Mouse (Mus musculus): Measurements from ENCODE around the gene Cnn2. TPM values are rescaled to one million over a fixed set of nuclear protein-coding genes. Genes with fewer than 3 reads are reported as not detected.

Gene Cnn2
- polyA plus RNA-seq, 1 experiment = 642 TPM

DNA sequence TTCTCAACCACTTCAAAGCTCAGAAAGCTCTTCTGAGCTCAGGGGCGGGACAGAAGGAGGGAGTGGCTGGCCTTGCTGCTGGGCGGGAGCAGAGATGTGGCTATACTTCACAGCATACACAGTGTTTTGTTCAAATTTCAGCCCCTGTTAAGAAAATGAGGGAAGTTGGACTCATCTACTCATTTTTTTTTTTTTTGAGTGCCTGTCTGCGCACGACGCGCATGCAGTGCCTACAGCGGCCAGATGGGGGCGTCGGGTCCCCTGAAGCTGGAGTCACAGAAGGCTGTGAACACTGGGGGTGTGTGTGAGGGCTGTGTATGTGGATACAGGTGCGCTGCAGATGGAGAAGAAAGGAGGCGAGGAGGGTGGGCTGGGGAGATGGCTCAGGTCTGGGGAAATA, 1.4 kb upstream of the Cnn2 start:
- TF ChIP-seq CTCF (IDR thresholded peaks at IDR 0.05; ENCODE audit: borderline replicate concordance, insufficient read depth, low read length) (peak; percentile 70), POLR2A (IDR thresholded peaks at IDR 0.05; ENCODE audit: low read depth, low read length) (peak; percentile 25)
- H3K4me1 ChIP-seq (ENCODE audit: control insufficient read depth, insufficient read depth, low read length) = peaks cover 2% of the 10 kb centered on the region; the same call in 1 of the 2 replicates
- H3K4me3 ChIP-seq (ENCODE audit: insufficient read depth, low read length) = no peak overlapping the region
- peak overlapping the region; percentile 99 for H3K27ac ChIP-seq (ENCODE audit: insufficient read depth, low read length)

DNA sequence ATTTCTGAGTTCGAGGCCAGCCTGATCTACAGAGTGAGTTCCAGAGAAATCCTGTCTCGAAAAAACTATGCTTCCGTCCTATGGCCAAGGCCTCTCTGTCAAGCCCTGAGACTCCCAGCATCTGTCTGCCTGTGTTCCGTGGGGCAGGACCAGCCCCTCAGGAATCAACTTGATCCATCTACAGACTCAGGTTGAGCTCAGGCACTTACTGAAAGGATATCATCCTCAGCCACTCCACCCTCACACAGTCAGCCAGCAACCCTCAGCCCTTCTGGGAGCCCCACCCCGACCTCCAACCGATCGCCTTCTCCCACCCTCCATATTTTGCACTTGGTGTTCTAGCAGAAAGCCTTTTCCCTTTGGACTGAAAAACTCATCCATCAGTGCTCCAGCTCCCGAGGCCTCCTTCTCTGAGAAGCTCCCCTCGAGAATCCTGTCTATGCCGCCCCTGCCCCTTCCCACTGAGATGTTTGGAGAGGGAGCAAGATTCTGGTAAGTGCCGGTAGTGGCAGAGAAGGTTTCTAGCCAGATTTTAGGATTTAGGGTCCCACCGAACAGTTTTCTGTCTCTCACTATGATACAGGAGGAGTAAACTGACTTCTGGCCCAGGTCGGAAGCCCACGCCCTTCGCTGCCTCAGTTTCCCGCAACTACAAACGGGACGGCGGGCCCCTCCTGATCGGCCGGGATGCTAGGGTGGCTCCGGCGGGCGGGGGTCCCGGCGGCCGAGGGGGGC, 446 bp upstream of the Cnn2 start:
- Histone ChIP-seq H3K4me3 (ENCODE audit: insufficient read depth, low read length) (peak overlapping the region; percentile 71), H3K4me1 (ENCODE audit: control insufficient read depth, insufficient read depth, low read length) (0 out of 2 replicates have a peak, but pooled peaks cover 2% of the 10 kb centered on the region)

GRCm38 (mm10) chr10:79989272-79989786, 945 bp downstream of the Cnn2 start:
- 0 out of 2 replicates have a peak, but pooled peaks cover 2% of the 10 kb centered on the region for H3K4me1 ChIP-seq (ENCODE audit: control insufficient read depth, insufficient read depth, low read length)
- peak overlapping the region; percentile 99 for H3K27ac ChIP-seq (ENCODE audit: insufficient read depth, low read length)
- peak overlapping the region; percentile 71 for H3K4me3 ChIP-seq (ENCODE audit: insufficient read depth, low read length)
- TF ChIP-seq CTCF (IDR thresholded peaks at IDR 0.05; ENCODE audit: borderline replicate concordance, insufficient read depth, low read length) = no peak
- TF ChIP-seq POLR2A (IDR thresholded peaks at IDR 0.05; ENCODE audit: low read depth, low read length) = peak; percentile 56; the same call in 1 of the 2 replicates

More for the DNA sequence above, 446 bp upstream of the Cnn2 start:
- TF ChIP-seq POLR2A (IDR thresholded peaks at IDR 0.05; ENCODE audit: low read depth, low read length) = peak; percentile 61
- TF ChIP-seq CTCF (IDR thresholded peaks at IDR 0.05; ENCODE audit: borderline replicate concordance, insufficient read depth, low read length) = no peak
- H3K27ac ChIP-seq (ENCODE audit: insufficient read depth, low read length) = peak overlapping the region; percentile 99

DNA sequence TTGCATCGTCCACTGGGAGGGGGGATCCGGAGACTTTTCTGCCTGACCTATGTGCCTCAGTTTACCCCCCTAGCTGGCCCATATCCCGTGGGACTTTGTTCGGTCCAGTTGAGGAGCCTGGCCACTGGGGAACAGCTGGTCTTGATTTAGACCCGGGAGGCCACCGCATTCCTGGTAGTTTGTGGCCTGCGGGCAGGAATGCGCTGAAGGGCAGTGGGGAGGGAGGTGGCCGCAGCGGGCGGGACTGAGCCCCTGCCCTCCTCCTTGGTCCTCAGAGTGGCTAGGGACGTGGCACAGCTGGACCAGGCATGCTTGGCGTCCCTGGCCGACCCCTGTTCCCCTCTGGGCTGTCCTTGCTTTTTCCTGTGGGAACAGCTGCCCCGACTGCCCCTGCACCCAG, 1.5 kb downstream of the Cnn2 start:
- 0 out of 2 replicates have a peak, but pooled peaks cover 2% of the 10 kb centered on the region for H3K4me1 ChIP-seq (ENCODE audit: control insufficient read depth, insufficient read depth, low read length)
- peak overlapping the region; percentile 99 for H3K27ac ChIP-seq (ENCODE audit: insufficient read depth, low read length)
- no peak for TF ChIP-seq CTCF (IDR thresholded peaks at IDR 0.05; ENCODE audit: borderline replicate concordance, insufficient read depth, low read length)
- TF ChIP-seq POLR2A (IDR thresholded peaks at IDR 0.05; ENCODE audit: low read depth, low read length) = peak; percentile 62; the same call in 1 of the 2 replicates
- peak overlapping the region; percentile 71 for H3K4me3 ChIP-seq (ENCODE audit: insufficient read depth, low read length)

GRCm38 (mm10) chr10:79991099-79991498, 2.7 kb downstream of the Cnn2 start:
- H3K4me1 ChIP-seq (ENCODE audit: control insufficient read depth, insufficient read depth, low read length) = no peaks in the 10 kb centered on the region
- H3K27ac ChIP-seq (ENCODE audit: insufficient read depth, low read length) = peak overlapping the region; percentile 4; the same call in 1 of the 2 replicates
- H3K4me3 ChIP-seq (ENCODE audit: insufficient read depth, low read length) = peak overlapping the region; percentile 71
- TF ChIP-seq CTCF (IDR thresholded peaks at IDR 0.05; ENCODE audit: borderline replicate concordance, insufficient read depth, low read length) (no peak), POLR2A (IDR thresholded peaks at IDR 0.05; ENCODE audit: low read depth, low read length) (peak; percentile 44)

- Histone ChIP-seq H3K4me1 (ENCODE audit: control insufficient read depth, insufficient read depth, low read length) (no peaks in the 10 kb centered on the region), H3K4me3 (ENCODE audit: insufficient read depth, low read length) (peak overlapping the region; percentile 71), H3K27ac (ENCODE audit: insufficient read depth, low read length) (no peak overlapping the region)
- no peak for TF ChIP-seq POLR2A (IDR thresholded peaks at IDR 0.05; ENCODE audit: low read depth, low read length)
- no peak for TF ChIP-seq CTCF (IDR thresholded peaks at IDR 0.05; ENCODE audit: borderline replicate concordance, insufficient read depth, low read length)
Measured at GRCm38 (mm10) chr10:79991548-79991947, 3.2 kb downstream of the Cnn2 start.

DNA sequence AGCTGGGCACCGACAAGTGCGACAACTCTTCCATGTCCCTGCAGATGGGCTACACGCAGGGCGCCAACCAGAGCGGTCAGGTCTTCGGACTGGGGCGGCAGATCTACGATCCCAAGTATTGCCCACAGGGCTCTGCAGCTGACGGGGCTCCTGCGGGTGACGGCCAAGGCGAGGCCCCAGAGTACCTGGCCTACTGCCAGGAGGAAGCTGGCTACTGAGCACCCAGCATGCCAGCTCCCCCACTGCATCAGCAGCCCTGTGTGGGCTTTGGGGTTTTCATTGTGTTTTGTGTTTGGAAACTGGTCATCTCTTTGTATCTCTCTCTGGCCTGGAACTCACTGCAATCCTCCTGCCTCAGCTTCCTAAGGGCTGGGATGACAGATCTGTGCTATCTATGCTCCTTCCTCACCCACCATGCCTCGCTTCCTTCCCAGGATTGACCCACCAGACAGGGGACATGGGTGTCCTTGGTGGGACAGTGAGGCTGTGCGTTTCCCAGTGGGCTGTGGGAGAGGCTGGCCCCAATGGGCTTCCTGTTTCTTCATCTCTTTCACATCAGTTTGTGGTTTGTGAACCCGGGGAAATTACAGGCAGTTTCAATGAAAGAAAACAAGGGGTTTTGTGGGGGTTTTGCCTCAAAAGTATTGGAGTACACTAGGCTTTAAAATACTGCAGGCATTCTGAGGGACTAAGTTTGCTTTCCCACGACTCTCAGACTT, 6.2 kb downstream of the Cnn2 start:
- H3K27ac ChIP-seq (ENCODE audit: insufficient read depth, low read length) = no peak overlapping the region

GRCm38 (mm10) chr10:79995636-79996035, 7.3 kb downstream of the Cnn2 start:
- TF ChIP-seq CTCF (IDR thresholded peaks at IDR 0.05; ENCODE audit: borderline replicate concordance, insufficient read depth, low read length) (no peak), POLR2A (IDR thresholded peaks at IDR 0.05; ENCODE audit: low read depth, low read length) (no peak; the same call in 1 of the 2 replicates)
- Histone ChIP-seq H3K27ac (ENCODE audit: insufficient read depth, low read length) (no peak overlapping the region), H3K4me3 (ENCODE audit: insufficient read depth, low read length) (no peak overlapping the region), H3K4me1 (ENCODE audit: control insufficient read depth, insufficient read depth, low read length) (no peaks in the 10 kb centered on the region)

More for the DNA sequence above, 6.2 kb downstream of the Cnn2 start:
- no peak for TF ChIP-seq POLR2A (IDR thresholded peaks at IDR 0.05; ENCODE audit: low read depth, low read length)
- TF ChIP-seq CTCF (IDR thresholded peaks at IDR 0.05; ENCODE audit: borderline replicate concordance, insufficient read depth, low read length) = no peak
- H3K4me3 ChIP-seq (ENCODE audit: insufficient read depth, low read length) = no peak overlapping the region
- no peaks in the 10 kb centered on the region for H3K4me1 ChIP-seq (ENCODE audit: control insufficient read depth, insufficient read depth, low read length)

DNA sequence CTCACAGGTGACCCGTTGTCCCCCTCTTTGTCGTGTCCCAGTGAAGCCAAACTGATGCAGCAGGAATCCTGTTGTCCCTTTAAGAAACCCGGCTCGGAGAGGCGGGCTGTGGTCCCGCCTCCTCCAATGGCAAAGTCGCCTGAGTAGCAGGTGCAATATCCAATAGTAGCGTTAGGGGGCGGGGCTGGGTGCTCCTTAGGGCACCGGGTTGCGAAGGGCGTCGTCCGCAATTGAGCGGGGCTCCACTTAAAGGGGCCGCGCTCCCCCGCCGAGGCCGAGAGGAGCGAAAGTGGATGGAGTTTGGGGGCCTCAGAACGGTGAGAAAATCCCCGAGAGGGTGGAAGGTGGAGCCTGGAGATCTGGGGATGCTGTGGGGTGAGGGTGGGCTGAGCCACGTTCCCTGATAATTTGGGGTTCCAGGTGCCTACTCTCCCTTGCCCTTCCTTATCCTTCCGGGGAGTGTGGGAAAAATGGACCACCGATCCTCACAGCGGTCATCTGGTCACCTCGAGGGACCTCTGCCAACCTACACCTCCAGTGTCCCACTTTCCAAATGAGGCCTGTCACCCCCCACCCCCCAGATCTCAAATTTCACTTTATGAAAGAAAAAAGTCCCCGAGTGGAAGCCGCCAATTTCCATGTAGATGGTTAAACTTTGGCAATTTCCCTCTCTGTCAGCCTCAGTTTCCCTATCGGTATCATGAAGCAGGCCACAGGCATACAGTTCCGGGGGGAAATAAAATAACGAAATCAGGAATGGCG, 8.1 kb downstream of the Cnn2 start, which contains the start of gene Abca7:
Abca7 (plus strand) TSS at position 223 of the 762 bp plus-strand sequence.
- peak; percentile 64 for TF ChIP-seq POLR2A (IDR thresholded peaks at IDR 0.05; ENCODE audit: low read depth, low read length)
- TF ChIP-seq CTCF (IDR thresholded peaks at IDR 0.05; ENCODE audit: borderline replicate concordance, insufficient read depth, low read length) = no peak
- no peaks in the 10 kb centered on the region for H3K4me1 ChIP-seq (ENCODE audit: control insufficient read depth, insufficient read depth, low read length)
- H3K27ac ChIP-seq (ENCODE audit: insufficient read depth, low read length) = peak within 1 kb of the TSS; percentile 42
- H3K4me3 ChIP-seq (ENCODE audit: insufficient read depth, low read length) = peak within 1 kb of the TSS; percentile 59

Data from embryonic fibroblast, embryonic 13.5 days (primary cell).